Mouse (Mus musculus) olfactory bulb, adult 2 months (tissue): ENCODE measurements around the gene Olfr97.

Experiments used
- CTCF ChIP-seq: fragments of 200-500 bp; IDR thresholded peaks from 2 replicates; pipeline ENCODE4 v1.5.1; 2012; ENCODE audit warnings: low read depth, mild to moderate bottlenecking, low read length, moderate library complexity; ENCODE audit not compliant: insufficient read depth
- POLR2A ChIP-seq: fragments of 200-500 bp; IDR thresholded peaks from 2 replicates; pipeline ENCODE4 v1.6.1; 2012; ENCODE audit warnings: mild to moderate bottlenecking, low read depth, low read length, moderate library complexity; ENCODE audit not compliant: insufficient read depth

DNA sequence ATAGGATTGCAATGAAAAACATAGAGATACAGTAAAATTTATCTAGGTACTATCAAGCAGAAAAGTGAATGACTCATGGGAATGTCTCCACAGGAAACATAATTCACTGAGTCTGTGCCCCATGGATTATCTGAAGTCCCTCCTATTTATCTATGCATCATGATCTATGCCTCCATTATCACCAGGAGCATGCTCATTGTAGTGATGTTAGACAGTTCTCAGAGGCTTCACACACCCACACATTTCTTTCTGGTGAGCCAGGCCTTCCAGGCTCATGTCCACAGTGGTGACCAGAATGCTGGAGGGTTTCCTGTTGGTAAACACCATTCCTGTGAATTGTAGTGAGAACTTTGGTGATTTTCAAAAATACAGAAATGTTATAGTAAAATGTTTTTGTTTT, 39.4 kb upstream of the Olfr97 start:
- TF ChIP-seq CTCF (no peak), POLR2A (no peak)
